Mouse (Mus musculus) ZHBTc4 (cell line): ENCODE results near the gene Snx14.

Source experiments
- DNase-seq: peaks from one replicate; pipeline ENCODE4 v3.0.0-alpha.2; 2011; ENCODE audit warnings: low read depth, low spot score

Snx14 gene

DNA sequence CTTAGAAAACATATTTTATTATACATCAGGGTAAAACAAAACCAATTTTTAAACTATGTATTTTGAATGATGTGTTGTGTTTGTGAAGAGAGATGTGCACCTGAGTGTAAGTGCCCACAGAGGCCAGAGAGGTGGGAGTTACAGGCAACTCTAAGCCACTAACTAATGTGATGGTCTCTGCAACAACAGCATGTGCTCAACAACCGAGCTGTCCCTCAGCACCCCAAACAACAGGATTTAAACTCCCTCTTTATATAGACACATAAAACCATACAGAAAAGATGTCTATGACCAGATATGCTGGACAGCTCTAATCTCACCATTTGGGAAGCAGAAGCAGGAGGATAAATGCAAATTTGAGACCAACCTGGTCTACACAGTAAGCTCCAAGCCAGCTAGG, 58.2 kb downstream of the Snx14 start:
- no peak for DNase-seq

DNA sequence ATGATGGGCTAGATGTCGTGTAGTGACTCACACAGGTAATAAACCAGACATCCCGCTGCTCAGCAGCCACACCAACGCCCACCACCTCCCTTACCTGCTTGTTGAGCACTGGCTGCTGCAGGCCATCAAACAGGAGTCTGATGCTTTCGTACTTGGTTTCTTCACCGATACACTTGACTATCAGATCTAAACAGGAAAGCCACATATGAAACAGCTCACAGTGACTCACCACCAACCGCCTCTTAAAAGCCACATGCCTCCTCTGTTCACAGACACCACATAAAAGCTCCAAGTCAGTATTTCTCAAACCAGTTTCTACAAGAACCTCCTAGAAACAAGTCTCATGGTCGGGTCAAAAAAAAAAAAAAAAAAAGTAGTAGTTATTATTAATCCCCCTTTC, 58.7 kb downstream of the Snx14 start:
- DNase-seq: no peak

DNA sequence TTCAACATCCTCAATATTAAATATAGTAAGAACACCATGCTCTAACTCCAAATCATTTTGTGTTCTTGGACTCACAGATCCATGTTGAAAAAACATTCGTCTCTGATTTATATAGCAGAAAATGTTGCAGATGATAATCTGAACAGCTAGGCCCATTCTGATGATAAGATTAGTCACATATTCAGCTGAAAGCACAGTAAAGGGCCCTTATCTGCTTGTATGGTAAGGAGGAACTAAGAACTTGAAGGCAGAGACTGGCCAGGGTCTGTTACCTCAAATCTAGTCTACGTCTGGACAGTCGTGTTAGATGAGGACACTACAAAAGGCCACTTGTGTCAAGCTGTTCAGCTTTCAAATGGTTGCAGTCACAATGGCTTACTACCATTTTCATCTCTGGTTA, 59.7 kb downstream of the Snx14 start:
- no peak for DNase-seq

DNA sequence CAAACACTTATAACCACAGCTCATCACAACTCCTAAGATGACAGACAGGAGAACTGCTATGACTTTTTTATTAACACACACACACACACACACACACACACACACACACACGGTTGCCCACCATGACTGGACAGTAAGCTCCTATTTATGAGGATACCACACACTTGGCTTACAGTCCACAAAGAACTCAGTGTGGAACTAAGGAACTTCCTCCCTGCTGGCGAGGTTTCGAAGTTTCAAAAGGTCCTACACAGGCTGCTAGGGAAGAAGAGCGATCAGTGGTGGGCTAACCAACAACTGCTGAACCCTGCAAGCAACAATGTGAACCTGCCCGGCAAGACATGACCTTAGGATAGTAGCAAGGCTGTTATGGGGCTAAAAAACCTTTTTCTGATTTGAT, 61.3 kb downstream of the Snx14 start:
- no peak for DNase-seq

DNA sequence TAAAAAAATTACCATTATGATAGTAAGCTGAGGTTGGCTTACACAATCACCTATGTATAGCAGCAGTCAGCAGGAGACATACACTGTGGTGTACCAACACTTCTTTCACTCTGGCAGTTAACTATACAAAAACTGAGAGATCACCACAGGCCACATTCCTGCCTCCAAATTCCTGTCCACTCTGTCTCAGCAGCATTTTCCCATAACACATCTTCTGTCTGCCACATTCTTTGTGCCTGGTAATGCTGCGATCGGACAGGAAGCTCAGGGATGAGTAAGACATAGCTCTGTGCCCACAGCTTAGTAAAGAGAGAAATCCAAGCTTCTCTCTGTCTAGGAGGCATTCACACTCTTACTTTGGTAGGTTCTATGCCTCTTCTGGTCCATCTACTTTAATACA, 65.8 kb downstream of the Snx14 start:
- DNase-seq: no peak

DNA sequence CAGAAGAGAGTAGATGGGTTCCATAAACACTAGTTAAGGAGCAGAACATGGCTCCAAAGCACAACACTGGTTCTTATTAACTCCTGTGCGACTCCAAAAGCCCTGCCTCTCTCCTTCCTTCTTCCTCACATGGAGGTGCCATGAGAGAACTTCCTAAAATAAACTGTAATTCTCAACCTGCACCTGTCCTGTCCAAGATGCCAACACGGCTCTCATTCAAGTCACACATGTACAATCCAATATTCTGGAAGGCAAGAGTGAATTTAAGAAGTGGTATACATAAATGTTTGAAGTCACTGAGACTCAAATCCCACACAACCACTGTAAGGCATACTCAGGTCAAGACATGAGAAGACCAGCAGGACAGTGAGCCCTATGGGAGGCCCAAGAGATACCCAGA, 67.6 kb downstream of the Snx14 start:
- no peak for DNase-seq

DNA sequence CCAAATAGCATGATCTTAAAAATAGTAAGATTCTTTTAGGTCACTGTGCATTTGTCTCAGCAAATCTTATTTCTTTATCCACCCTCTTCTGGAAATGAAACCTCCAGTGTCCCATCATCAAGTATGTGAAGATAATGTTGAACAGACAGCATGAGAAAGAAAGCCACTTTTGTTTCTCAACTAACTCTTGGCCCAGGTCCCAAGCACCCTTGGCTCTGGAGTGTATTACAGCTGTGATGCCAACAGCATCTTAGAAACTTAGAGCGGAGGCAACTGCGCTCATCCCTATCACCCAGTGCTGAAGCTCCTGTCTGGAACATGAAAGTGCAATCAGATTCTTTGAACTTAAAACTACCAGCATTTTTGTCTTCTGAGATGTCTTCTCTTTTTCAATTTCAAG, 69.1 kb downstream of the Snx14 start:
- DNase-seq: no peak

DNA sequence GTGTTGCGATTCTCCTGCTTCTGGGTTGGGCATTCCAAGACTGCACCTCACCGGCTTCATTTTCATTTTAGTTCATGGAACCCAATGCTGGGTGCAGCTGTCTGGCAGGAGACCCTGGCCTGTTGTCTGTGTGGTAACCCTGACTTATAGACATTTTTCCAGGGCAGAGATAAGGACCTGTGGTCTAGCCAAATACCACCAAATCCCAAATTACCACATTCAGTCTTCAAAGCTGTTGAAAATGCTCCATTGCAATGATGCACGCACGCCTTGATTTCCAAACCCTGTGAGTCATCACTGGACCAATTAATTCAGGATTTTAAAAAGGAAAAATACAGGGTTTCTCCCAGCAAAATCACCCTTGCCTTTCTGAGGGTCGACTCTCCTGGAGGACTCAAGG, 70.3 kb downstream of the Snx14 start:
- no peak for DNase-seq

DNA sequence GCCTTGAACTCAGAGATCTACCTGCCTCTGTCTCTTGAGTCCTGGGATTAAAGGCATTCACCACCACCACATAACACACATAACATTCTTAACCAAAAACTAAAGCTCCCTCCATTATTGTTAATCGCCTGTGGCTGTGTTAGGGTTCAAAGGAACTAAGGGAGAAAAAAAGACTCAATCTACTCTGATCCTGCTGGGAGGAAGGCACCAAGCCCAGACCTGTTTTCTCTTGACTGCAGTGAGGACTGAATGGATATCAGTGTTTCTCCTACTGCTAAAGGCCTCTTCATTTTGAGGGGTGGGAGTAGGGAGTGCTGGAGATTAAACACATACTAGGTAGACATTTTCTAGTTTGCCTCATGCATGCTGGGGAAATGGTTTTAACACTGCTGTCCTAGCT, 71.0 kb downstream of the Snx14 start:
- no peak for DNase-seq

DNA sequence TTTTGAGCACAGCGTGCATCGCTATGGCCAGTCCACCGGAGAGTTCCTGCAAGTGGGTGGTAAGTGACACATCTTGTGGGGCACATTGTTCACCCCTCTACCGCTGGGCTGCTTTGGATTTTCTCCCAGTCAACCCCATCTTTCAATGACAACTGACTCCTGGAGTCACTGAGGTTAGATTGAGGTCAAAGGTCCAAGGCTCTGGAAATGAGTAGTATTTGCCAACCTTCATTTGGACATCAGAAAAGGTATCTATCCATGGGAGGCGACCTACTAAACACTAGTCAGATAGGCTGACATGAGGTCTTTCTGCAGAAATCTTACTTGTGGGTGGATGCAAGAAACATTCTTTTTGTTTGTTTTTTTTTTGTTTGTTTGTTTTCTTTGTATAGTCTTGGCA, 71.4 kb downstream of the Snx14 start:
- DNase-seq: no peak

DNA sequence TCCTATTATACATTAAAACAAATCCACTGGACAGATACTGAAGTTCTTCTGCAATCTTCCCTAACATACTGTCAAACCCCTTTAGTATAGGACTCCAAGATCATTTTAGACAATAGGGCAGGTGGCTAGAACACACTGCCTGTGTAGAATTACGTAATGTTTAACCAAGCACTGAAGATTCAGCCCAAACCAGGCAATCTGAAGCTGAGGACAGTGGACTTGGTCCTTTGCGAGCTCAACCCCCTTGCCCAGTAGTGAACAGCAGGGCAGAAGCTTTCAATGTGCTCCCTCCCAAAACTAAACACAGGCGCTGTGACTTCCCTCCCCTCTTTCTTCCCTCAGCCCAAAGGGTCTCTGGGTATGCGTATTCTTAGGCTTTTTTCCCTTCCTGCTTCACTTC, 71.9 kb downstream of the Snx14 start:
- no peak for DNase-seq

DNA sequence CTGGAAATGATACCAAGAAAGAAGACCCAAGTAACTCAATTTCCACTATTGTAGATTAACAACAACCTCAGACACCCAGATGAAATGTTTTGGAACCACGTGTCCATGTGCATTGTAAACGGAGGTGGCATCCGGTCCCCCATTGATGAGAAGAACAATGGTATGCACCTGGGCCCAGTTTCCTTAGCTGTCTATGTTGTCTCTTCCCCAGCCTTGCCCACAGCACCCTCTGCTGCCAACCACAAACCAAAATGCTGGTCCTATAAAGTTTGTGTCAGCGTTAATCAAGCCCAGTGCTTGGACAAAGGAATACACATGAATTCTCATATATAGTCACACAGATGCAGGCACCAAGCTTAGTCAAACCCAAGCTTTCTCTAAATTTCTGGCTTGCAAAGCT, 72.5 kb downstream of the Snx14 start:
- DNase-seq: no peak

DNA sequence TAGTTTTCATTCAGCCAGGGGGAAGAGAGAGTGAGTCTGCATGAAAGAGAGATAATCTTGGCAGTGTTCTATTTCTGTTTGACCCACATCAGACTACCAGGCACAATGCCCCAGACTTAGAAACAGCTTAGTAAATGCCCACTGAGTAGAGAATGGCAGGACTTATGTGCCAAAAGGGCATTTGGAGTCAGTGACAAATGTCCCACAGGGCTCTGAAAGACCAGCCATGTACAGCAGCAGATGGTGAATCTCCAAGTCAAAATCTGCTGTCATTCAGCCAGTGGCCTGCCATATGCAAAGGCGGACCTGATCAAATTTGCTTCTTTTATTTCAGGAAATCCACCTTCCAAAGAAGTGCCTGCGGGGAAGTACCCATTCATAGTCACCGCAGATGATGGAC, 75.7 kb downstream of the Snx14 start:
- no peak for DNase-seq

DNA sequence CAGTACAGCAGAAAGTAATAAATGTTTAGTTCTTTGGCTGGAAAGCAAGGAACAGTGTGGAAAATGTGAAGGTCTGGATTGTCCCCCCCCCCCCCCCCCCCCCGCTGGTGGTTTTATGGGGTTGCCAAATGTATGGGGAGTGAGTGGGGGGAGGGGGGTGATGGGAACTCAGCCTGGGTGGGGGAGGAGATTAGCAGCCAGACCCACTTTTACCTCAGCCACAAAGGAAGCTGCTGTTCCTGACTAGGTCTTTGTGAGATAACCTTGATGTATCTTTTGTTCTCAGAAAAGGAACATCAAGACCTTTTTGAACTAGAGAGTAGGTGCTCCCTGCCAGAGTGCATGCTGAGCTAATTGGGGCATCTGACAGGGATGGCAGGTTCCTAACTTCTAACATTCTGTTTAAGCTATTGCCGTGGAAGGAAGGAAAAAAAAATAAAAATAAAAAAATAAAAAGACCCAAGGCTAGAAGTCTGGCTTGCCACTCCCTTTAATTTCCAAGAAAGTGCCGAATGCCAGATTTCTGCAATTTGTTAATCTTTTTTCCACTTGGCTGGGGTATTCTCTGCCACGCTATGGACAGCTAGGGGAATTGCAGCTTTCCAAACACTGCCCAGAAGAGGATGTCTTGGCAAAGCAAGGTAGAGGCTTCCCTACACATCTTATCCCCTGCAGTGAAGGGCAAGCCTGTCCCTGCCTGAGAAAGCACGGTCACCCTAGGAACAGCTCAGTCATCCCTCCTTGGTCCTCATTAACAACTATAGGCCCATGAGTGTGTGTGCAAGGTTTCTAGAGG, 76.5 kb downstream of the Snx14 start:
- peak; percentile 77 for DNase-seq

DNA sequence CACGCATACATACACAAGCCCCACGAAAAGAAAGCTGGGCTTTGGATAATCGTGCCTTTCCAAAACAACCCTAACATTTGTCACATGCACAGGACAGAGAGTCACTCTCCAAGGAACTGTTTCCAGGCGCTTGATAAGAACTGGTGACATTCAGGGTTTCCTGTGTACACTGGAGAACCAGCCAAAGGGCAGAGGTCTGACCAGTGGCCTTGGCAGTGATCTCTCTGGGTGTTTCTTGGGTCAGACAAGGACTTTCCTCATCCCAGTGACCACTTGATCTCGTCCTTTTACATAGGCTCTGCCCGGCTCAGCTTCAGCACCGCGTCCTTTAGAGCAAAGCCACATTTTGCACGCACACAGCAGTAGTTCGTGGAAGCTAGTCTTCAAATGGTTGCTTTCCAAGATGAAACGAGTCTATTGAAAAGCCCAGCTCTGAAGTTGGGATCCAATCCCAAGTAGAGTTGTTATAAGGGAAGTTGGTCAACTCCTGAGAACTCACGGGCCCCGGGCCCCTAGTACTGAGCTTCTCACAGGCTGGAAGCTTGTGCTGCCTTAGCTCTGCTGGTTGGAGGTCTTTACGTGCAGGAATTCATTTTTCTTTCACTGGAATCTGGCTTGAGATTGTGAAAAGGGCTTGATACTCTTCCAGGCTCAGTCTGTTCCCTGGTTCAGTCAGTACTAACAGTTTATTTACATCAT, 77.4 kb downstream of the Snx14 start:
- DNase-seq: no peak

DNA sequence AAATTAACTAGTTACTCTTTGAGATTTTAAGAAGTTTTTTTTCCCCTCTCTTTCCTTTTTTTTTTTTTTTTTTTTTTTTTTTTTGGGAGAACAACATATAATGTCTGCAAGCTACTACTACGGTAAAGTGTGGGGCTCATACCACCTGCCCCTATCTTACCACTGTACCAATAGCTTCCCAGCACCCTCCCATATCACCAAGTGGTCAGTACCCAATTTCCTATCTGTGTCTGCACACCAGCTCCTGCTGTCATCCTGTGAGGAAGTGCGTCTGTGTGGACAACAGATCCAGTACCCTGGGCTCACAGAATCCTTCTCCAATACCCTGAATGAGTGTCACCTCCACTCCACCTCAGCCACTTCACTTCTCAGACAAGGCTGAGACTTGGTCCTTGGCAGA, 79.6 kb downstream of the Snx14 start:
- no peak for DNase-seq

DNA sequence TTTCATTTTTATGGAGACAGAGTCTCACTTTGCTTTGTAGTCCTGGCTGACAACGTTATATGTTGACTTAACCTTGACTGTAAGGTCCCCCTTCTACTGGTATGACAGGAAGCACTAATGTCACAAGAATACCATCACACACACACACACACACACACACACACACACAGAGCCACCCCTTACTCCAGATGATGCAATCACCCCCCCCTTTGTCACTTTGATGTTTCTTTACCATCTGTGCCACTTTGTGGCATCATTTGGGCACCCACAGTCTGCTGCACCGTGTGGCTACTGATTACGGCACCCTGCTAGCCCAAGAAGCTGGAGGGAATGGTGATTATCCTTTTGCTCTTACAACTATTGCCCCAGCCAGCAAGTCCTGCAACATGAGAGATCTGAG, 81.6 kb downstream of the Snx14 start:
- no peak for DNase-seq

DNA sequence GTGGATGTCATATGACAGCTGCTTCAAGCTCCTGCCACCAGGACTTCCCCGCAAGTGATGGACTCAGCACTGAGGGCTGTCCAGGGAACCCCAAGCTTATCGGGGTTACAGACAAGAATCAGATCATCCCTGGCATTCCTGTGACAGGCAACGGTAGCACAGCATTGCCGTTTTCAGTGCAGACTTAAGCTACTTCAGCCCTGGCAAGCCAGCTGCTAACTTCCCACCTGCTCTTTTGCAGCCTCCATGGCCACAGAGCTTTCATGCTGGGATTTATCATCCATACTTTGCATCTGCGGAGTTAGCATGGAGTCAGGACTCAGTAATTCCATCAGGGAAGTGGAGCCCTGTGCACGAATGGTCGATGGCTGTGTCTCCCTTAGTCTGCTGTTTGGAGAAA, 85.3 kb downstream of the Snx14 start:
- DNase-seq: no peak

DNA sequence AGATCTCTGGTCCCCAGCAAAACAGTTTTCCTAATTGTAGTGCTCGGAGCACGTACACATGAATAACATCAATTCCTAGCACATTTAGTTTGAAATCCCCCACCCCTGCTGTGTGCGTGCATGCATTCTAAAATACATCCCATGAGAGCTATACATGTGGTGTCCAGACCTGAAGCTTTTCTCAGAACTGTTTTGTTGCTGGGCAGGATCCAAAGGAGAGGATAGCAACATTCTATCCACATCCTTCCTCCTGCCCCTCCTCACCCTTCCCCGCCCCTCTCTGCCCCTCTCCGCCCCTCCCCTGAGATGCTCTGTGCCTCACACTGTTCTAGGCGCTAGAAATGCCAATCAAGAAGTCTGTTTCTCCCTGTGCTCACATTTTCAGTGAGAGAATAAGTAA, 86.0 kb downstream of the Snx14 start:
- DNase-seq: no peak

DNA sequence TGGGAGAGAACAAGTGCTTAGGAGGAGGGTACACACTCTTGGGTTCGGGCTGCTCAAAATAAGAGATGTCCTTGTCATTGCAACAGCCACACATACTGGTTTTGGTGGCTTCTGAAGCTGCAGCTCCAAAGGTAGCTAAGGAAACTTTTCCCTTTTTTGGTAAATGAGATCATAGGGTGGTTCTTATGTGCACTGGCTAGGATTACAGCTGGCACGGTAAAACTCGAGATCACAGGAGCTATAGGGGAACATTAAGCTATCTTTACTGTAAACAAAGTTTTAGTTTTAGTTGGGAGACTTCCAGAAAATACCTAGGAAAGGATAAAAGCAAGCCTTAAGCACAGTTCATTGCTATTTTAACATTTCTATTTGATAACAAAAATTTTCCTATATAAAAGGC, 87.6 kb downstream of the Snx14 start:
- no peak for DNase-seq

DNA sequence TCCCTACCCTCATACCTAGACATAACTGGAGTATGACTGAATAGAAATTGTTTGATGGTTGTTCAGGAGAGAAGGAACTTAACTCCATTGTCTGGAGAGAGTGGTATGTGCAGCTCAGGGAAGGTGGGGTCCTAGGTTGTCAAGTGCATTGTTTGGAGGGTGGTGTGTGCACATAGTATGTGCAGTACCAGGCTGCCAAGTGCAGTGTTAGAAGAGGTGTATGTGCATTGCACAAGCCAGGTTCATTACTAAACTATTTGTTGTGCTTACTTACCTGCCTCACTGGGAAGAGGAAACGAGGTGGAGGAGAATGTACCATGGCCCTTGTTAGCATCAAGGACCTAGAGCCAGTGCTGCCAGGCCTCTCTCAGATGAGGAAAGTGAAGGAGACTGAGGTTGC, 88.4 kb downstream of the Snx14 start:
- no peak for DNase-seq

DNA sequence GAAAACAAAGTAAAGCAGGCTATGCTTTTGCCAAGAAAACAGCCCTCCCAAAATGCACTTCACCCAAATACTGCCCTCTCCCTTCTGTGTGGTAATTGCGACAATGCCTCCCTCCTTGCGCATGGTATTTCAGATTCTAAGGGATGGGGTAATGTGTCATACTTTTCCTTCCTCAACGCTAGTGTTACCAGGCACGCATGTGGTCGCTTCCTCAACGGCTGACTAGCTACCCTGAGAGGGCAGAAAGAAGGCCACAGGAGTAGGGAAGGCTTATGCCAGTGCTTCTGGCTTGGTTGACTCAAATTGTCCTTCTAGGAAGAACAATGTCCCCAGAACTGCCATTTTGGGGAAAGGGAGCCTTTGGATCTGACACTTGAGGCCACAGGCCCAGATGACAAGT, 90.1 kb downstream of the Snx14 start:
- DNase-seq: no peak

DNA sequence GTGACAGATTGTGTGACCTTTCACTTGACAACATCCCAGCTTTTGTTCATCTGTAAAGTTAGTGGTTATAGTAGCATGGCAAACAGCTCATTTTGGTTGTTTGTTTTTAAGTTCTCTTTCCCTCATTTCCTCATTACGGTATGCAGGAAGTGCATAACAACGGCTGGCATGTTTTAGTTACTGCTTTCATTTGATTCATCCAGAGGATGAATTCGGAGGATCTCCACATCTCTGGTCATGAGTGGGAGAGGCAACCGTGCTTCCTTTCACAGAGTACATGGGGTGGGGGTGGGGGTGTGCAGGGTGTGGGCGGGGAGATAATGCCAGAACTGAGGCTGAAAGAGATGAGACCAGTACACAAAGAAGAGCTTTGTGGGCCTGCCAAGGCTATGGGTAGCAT, 91.9 kb downstream of the Snx14 start:
- DNase-seq: no peak

DNA sequence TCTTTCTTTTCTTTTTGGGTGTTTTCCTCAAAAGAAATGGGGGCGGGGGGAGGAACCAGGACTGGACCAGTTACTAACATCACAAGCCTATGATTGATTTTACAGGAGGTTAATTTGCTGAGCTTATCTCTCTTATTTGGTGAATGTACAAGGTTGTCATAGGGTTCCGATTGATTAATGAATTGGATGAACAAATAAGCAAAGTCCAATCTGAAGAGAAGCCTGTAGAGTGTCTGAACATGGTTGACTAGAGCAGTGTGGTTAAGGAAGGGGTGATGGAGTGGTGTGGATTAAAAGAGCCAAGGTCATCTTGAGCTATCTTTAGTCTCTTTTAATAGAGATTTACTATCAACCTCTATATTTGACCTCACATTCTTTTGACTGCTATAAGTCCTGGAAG, 94.3 kb downstream of the Snx14 start:
- DNase-seq: no peak
